Mouse (Mus musculus): Measurements from ENCODE around the gene Dnajb14.
"Not testable (repeated sequence)": the region's sequence is repeated elsewhere in the genome, so short reads cannot be mapped to it uniquely, and the experiment has no call there.

Gene Dnajb14

DNA sequence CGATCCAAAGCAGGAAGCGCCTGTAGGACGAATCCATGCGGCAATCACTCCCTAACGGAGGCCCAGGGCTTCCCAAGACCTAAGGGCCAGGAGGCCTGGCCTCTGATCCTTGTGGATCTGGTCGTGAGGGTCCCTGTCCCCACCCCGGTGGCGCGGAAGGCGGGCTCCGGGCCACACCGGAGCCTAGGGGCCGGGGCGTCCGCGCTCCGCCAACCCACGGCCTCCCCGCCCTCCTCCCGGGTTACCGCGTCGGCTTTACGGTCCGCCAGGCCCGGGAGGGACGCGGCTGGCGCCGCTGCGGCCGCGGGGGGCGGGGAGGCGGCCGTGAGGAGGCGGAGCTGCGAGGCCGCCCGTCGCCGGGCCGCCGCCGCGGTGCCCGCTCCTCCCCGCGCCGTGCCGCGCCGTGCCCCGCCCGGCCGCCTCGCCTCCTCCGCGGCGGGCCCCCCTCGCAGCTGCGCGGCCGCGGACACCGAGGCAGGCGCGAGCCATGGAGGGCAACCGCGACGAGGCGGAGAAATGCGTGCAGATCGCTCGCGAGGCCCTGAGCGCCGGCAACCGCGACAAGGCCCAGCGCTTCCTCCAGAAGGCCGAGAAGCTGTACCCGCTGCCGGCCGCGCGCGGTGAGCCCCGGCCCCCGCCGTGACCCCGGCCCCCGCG is at the start of gene Dnajb14:
Gene Dnajb14 (plus strand): TSS at position 239 of the 657 bp plus-strand sequence.
- DNase-seq (ENCODE audit: low spot score), result peak; percentile 81

GRCm38 (mm10) chr3:137818713-137819112 is 48.8 kb upstream of the Dnajb14 start:
- no peak for DNase-seq (ENCODE audit: low spot score)

GRCm38 (mm10) chr3:137820688-137821467 is 46.6 kb upstream of the Dnajb14 start:
- DNase-seq (ENCODE audit: low spot score), result no peak

DNA sequence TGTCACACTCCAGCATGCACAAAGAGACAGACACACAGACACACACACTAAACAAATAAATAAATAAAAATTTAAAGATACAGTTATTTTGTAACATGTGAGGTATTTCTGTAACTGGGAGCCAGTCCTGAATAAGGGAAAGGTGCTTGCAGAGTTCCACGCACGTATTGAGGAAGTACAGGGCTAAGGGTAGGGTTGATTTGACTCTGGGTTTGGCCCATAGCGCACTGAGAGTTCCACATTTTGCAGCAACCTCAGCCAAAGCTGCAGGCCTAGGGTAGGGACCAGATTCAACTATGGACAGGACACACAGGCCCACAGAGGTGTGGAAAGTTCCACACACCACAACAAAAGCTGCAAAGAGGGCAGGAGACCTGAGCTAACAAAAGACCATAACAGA is 44.2 kb upstream of the Dnajb14 start:
- DNase-seq (ENCODE audit: low spot score), result no peak

- DNase-seq (ENCODE audit: low spot score), result no peak
These were observed 39.8 kb upstream of the Dnajb14 start for GRCm38 (mm10) chr3:137827678-137828077.

GRCm38 (mm10) chr3:137831156-137831555 is 36.3 kb upstream of the Dnajb14 start:
- DNase-seq (ENCODE audit: low spot score), result no peak

- no peak for DNase-seq (ENCODE audit: low spot score)
These were observed 34.3 kb upstream of the Dnajb14 start for GRCm38 (mm10) chr3:137833128-137833527.

DNA sequence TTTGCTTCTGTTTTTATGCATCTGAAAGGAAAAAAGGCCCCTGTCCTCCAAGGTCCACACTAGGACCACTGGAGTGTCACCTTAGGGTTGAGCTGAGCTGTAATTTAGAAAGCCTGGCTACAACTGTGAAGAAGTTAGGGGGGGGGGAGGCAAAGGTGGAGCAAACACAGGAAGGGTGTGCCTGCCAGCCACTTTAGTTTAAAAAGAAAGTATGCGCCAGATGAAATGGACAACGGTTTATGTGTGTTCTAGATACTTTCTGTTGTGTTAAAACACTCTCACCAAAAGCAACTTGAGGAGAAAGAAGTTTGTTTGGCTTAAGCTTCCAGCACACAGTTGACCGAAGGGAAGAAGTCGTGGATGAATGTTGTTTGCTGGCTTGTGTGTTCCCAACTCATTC is 33.8 kb upstream of the Dnajb14 start:
- no peak for DNase-seq (ENCODE audit: low spot score)

GRCm38 (mm10) chr3:137836543-137836942 is 30.9 kb upstream of the Dnajb14 start:
- DNase-seq (ENCODE audit: low spot score), result no peak

DNA sequence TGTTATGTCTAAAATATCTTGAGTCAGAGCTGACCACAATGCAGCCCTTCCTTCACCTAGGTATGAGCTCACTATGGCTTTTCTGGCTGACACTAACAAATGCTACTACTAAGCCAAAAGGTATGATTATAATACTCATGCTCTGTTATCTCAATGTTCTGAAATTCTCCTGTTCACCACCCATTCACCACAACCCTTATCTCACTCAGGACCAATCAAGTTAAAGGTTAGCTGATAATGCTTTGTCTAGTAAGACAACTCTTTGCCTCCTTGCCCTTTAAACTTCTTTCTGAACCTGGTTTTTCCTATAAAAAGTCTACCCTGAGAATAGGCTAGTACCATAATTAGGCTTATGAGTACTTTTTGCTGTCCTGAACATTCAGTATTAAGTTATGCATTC is 29.3 kb upstream of the Dnajb14 start:
- DNase-seq (ENCODE audit: low spot score), result no peak

GRCm38 (mm10) chr3:137842944-137843343 is 24.5 kb upstream of the Dnajb14 start:
- no peak for DNase-seq (ENCODE audit: low spot score)

- no peak for DNase-seq (ENCODE audit: low spot score)
These were observed 23.2 kb upstream of the Dnajb14 start for GRCm38 (mm10) chr3:137844263-137844662.

- no peak for DNase-seq (ENCODE audit: low spot score)
These were observed 20.9 kb upstream of the Dnajb14 start for GRCm38 (mm10) chr3:137846552-137846951.

DNA sequence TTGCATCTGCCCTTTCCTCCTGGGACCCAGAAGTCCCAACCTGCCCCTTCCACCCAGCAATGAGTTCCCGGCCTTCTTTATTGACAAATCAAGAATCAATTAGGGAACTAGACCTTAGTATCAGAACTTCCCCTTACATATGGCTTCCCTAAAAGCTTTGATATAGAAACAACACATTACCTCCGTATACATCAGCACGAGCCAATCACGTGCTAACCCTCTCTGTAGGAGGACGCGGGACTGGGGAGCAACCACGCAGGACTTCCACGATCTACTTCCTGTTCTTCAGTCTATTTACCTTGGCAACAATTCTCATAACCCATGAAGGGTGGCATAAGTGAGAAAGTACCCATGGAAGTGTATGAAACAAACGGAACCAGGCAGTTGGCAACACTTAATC is 19.1 kb upstream of the Dnajb14 start:
- no peak for DNase-seq (ENCODE audit: low spot score)

DNA sequence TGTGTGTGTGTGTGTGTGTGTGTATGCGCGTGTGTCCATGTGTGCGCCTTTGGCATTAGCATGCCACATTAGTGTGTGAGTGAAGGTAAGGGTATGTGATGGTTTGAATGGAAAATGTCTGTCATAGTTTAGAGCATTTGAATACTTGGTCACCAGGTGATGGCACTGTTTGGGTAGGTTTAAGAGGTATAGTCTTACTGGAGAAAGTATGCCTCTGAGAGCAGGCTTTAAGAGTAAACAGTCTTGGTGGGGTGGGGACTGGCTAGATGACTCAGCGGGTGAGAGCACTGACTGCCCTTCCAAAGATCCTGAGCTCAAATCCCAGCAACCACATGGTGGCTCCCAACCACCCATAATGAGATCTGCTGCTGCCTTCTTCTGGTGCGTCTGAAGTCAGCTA is 17.8 kb upstream of the Dnajb14 start:
- no peak for DNase-seq (ENCODE audit: low spot score)

DNA sequence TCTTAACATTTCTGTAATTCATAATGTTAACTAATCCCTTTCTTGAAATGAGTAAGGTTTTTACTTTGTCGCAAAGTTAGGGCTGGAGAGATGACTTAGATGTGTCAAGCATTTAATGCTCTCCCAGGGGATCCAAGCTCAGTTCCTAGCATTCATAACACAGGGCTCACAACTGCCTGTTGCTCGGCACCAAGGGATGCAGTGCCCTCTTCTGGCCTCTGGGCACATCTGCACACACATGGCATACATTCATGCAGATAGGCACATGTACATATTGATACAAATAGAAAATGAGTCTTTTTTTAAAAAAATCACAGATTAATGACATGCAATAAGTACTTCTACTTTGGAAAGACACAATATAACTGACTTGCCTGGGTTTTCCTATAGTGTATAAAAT is 16.3 kb upstream of the Dnajb14 start:
- DNase-seq (ENCODE audit: low spot score), result no peak

DNA sequence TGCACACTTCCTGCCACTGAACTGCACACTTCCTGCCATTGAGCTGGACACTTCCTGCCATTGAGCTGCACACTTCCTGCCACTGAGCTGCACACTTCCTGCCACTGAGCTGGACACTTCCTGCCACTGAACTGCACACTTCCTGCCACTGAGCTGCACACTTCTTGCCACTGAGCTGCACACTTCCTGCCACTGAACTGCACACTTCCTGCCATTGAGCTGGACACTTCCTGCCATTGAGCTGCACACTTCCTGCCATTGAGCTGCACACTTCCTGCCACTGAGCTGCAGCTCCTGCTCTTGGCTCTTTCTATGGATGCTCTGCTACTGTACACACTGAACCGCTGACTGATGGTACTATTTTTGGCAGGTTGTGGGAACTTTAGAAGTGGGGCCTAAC is 14.5 kb upstream of the Dnajb14 start:
- not testable (repeated sequence) for DNase-seq (ENCODE audit: low spot score)

- DNase-seq (ENCODE audit: low spot score), result no peak
These were observed 12.1 kb upstream of the Dnajb14 start for GRCm38 (mm10) chr3:137855328-137855727.

- no peak for DNase-seq (ENCODE audit: low spot score)
These were observed 11.4 kb upstream of the Dnajb14 start for GRCm38 (mm10) chr3:137856061-137856460.

- no peak for DNase-seq (ENCODE audit: low spot score)
These were observed 6.9 kb upstream of the Dnajb14 start for GRCm38 (mm10) chr3:137860394-137861170.

- no peak for DNase-seq (ENCODE audit: low spot score)
These were observed 6.0 kb upstream of the Dnajb14 start for GRCm38 (mm10) chr3:137861436-137861835.

DNA sequence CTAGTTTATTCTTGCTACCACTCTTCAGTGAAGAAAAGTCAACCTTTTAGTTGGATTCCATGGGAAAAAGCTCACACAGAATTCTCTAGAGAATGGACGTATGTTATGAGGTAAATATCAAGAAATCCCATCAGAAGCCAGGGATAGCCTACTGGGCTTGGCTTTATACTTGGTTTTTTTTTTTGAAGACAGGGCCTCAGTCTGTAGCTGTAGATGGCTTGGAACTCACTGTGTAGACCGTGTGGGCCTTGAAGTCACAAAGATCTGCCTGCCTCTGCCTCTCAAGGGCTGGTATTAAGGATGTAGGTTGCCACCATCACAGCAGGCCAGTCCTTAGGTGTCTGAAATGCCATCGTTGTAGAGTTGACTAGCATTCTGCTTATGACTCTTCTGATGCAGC is 4.9 kb upstream of the Dnajb14 start:
- no peak for DNase-seq (ENCODE audit: low spot score)

Measured in ovary, postnatal 36 days (tissue).